Comparison of ENCODE assay signal across 9 mouse cellular contexts in genomic region chr9:95168487-95169008, GRCm38 (mm10).
DNase-seq lines count a peak whose midpoint lies in the region; ATAC-seq and TF ChIP-seq lines count a peak whose summit lies in the region.
"Had no signal": no experiment of that assay in that cellular context is flagged by ENCODE, and none has a peak within 500 bp of the region (broad histone marks: within the 10 kb centered on the region; RNA-seq: fewer than 3 reads in every experiment).

No protein-coding gene starts in this region.

- ATAC-seq in kidney, postnatal 0 days (replicated peaks; ENCODE audit: low FRiP score, low read depth): no peak
- no peak for ATAC-seq in monocyte, adult 5-6 weeks (replicated peaks; ENCODE audit: insufficient number of reproducible peaks, low FRiP score, low TSS enrichment, poor library complexity, severe bottlenecking)

- no peaks in the 10 kb centered on the region; the same call in 1 of the 2 replicates for H3K4me1 ChIP-seq in kidney, postnatal 0 days (replicated peaks; ENCODE audit: insufficient read depth, low read length)
- H3K4me1 ChIP-seq: limb, embryonic 13.5 days had no signal

- H3K4me3 ChIP-seq in kidney, postnatal 0 days (replicated peaks; ENCODE audit: low read depth, low read length): no peak overlapping the region
- H3K4me3 ChIP-seq: erythroblast, embryonic 14.5 days; limb, embryonic 13.5 days had no signal

- no peak for TF ChIP-seq CTCF in brain, embryonic 14.5 days (IDR thresholded peaks at IDR 0.05; ENCODE audit: borderline replicate concordance, extremely low read depth, insufficient read depth, insufficient read length)
- TF ChIP-seq CTCF in kidney, postnatal 0 days (IDR thresholded peaks at IDR 0.05; ENCODE audit: low read depth): no peak

- no peak overlapping the region for H3K27ac ChIP-seq in kidney, postnatal 0 days
- H3K27ac ChIP-seq: limb, embryonic 13.5 days had no signal

- H3K9ac ChIP-seq in kidney, postnatal 0 days (ENCODE audit: low read depth, low read length): no peak overlapping the region
- H3K9ac ChIP-seq: limb, embryonic 13.5 days had no signal

- WGBS in kidney, postnatal 0 days: 71% methylated on average over 13 of the region's 13 CpGs

- no peaks in the 10 kb centered on the region for H3K36me3 ChIP-seq in kidney, postnatal 0 days (ENCODE audit: insufficient read depth, low read length)
- H3K36me3 ChIP-seq: limb, embryonic 13.5 days had no signal

- no peaks in the 10 kb centered on the region for H3K9me3 ChIP-seq in kidney, postnatal 0 days (replicated peaks; ENCODE audit: low read length)
- H3K9me3 ChIP-seq: limb, embryonic 13.5 days had no signal

- TF ChIP-seq POLR2A in brain, embryonic 14.5 days (IDR thresholded peaks at IDR 0.05; ENCODE audit: borderline replicate concordance, extremely low read depth, insufficient read depth, insufficient read length, poor library complexity, severe bottlenecking): no peak

- intact Hi-C loops in left cerebral cortex, postnatal 4 days (cut with DNase I): no loop called here

- DNase-seq in brain, embryonic 14.5 days (ENCODE audit: low read depth): peak; percentile 90
- DNase-seq in cerebellum, adult 18-20 months: peak; percentile 27 to 29
- DNase-seq in kidney, postnatal 0 days (ENCODE audit: low spot score): peak; percentile 56
- DNase-seq in left cerebral cortex, postnatal 4 days: peak; percentile 70
- no peak for DNase-seq in T-cell, adult 2 months (ENCODE audit: low spot score)
- no peak for DNase-seq in embryo, embryonic 9.5 days (ENCODE audit: extremely low spot score)

- H3K27me3 ChIP-seq in kidney, postnatal 0 days (ENCODE audit: insufficient read depth, low read length): no peaks in the 10 kb centered on the region
- H3K27me3 ChIP-seq: limb, embryonic 13.5 days had no signal

- H3K4me2 ChIP-seq in kidney, postnatal 0 days (ENCODE audit: low read length): no peak overlapping the region
- H3K4me2 ChIP-seq: limb, embryonic 13.5 days had no signal

Comparison
In these comparisons a context has a peak if more than half of its experiments do, and no peak if none do; other contexts are left out.
1. DNase-seq: peak in brain, embryonic 14.5 days (single experiment), cerebellum, adult 18-20 months (2 of 2), kidney, postnatal 0 days (single experiment) and left cerebral cortex, postnatal 4 days (single experiment); none in T-cell, adult 2 months (single experiment) and embryo, embryonic 9.5 days (single experiment).